Mouse (Mus musculus) CD4-positive naive resting alpha-beta T cell, adult 76 days (primary cell): Measurements from ENCODE around the gene Mrpl52. TPM values are rescaled to one million over a fixed set of nuclear protein-coding genes. Genes with fewer than 3 reads are reported as not detected.

Experiments
- total RNA-seq: library from RNA; stranded (reverse); gene quantifications from one replicate; pipeline ENCODE4 v1.2.4, GENCODE M21; 2023

Mrpl52 gene
- total RNA-seq, result 76.1 TPM

DNA sequence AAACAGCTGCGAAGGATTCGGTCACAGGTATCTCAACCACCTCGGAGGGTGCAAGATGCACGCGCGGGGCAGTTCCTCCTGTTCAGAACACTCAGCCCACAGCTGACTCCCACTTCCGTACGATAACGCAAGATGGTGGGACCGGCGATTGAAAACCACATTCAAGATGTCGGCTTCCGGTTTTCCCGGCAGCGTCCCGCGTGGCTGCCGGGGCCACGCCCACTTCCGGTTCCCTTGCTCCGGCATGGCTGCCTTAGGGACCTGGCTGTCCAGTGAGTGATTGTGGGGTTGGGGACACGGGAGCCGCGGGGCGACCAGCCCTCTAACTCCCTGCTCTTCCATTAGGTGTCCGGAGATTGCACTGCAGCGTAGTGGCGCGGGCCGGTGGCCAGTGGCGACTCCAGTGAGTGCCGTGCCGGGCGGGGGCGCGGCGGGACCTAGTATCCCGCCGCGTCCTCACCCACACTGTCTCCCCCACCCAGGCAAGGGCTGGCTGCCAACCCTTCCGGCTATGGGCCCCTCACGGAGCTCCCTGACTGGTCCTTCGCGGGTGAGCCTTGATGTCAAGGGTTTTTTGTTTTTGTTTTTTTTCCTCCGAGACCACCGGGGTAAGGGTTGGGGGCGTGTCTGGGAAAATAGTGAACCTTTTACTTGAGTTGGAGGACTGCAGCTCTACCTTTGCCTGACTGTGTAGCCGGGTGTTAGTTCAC is at the start of gene Mrpl52:
Gene Mrpl52 (plus strand): TSS at position 221 of the 710 bp plus-strand sequence.

DNA sequence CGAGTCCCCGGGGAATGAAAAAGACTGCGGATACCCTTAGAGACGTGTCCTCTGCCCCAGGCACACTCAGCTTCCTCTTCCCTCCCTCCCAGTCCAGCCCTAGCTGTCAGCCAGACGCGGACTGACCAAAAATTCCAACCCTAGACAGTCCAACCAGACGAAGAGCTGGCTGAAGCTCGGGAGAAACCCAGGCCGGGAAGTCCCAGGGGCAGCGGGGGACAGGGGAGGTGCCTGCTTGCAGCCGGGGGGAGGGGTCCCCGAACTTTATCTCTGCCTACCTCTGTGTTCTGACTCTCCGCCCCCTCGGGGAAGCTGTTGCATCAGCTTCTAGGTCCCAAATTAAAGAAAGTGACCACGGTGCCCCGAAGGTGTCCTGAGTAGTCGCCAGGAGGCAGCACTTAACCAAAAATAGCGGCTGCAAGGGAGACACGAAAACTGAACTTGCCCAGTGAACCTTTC is 9.1 kb upstream of the Mrpl52 start, which contains the start of gene Slc7a7:
Gene Slc7a7 (minus strand): TSS at position 158 of the 459 bp plus-strand sequence.

DNA sequence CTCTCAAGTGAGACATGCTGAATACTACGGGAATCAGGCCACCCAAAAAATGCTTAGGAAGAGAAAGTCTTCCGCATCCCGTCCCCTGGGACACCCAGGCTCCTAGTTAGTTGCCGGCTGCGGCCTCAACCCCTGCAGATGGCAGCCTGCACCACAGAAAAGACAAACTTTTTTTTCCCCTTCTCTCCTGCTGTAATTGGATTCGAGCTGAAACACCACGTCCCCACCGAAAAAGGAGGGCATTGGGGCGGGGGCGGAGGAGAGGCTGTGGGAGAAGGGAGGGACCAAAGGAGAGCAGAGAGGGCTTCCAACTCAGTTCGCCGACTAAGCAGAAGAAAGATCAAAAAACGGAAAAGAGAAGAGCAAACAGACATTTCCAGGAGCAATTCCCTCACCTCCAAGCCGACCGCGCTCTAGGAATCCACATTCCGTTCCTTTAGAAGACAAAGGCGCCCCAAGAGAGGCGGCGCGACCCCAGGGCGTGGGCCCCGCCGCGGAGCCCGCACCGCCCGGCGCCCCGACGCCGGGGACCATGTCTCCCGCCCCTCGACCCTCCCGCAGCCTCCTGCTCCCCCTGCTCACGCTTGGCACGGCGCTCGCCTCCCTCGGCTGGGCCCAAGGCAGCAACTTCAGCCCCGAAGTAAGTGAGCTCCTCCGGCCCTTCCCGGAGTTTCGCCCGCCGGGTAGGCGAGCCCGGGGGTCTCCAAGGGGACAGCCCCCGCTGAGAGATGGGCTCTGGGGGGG is 4.8 kb downstream of the Mrpl52 start, which contains the start of gene Mmp14:
Gene Mmp14 (plus strand): TSS at position 279 of the 744 bp plus-strand sequence.

DNA sequence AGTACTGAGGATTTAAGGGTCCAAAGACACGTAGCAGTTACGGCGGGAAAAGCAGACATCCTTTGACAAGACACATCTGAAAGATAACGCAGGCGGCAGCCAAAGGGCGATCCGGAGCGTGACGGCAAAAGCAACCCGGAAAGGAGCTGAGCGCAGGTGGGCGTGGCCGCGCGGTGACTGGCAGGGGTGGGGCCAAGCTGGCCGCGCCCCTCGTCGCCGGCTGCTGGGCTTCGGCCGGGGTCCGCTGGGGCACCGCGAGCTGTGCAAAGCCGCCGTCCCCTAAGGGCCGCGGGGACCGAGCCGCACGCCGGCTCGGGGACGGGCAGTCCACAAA is 37.2 kb downstream of the Mrpl52 start, which contains the start of gene Lrp10:
Gene Lrp10 (plus strand): TSS at position 179 of the 334 bp plus-strand sequence.

DNA sequence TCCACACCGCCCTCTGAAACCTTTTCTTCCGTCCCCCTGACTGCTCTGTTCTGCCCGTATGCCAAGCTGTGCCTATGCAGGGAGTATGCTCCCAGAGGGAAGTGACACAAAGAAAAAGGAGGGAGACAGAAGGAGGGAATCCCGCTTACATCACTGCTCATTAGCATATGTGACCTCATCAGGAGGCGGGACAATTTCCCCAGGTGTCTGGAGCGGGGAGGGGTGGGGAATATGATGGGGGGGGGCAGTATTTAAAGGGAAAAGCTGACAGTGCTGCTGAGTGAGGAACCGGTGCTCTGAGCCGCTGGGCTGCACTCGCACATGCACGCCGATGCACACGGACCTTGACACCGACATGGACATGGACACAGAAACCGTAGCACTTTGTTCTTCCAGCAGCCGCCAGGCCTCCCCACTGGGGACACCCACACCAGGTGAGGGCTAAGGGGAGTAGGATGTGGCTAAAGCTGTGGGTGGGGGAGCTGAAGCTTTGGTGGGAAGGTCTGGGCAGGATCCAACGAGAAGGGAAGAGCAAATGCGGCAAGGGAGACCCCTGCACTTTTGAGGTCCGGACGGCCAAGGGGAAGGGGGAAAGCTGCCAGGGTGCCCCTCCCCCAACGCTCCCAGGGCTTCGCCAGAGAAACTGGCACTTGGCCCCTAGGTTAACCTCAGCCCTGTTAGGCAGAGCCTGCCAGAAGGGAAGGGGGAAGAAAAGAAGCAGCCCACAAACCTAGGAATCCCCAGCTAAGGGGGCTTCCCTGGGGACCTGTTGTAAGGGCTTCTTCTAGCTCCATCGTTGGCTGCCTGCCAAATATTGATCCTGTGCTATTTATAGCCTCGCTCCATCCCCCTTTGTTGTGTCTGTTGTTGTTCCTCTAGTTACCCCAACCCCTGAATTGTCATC is 49.5 kb downstream of the Mrpl52 start, which contains the start of gene Rem2:
Gene Rem2 (plus strand): TSS at position 160 of the 904 bp plus-strand sequence.

Other genes with a start within 250 kb of the Mrpl52 start
- gene Dad1, start 172.8 kb upstream of the Mrpl52 start, total RNA-seq, result 145 TPM
- gene Abhd4, start 172.7 kb upstream of the Mrpl52 start, total RNA-seq, result 5.3 TPM
- gene Olfr49, start 142.0 kb upstream of the Mrpl52 start, total RNA-seq, result not detected
- gene Oxa1l, start 66.1 kb upstream of the Mrpl52 start, total RNA-seq, result 69.1 TPM
- gene Slc7a7, start 9.1 kb upstream of the Mrpl52 start, total RNA-seq, result 3.4 TPM
- 1.2 TPM for gene Mmp14, start 4.7 kb downstream of the Mrpl52 start, total RNA-seq
- 138 TPM for gene Lrp10, start 37.2 kb downstream of the Mrpl52 start, total RNA-seq
- gene Rem2, start 49.2 kb downstream of the Mrpl52 start, total RNA-seq, result 0.41 TPM
- 29.1 TPM for gene Prmt5, start 90.6 kb downstream of the Mrpl52 start, total RNA-seq
- 18.8 TPM for gene Haus4, start 127.7 kb downstream of the Mrpl52 start, total RNA-seq
- not detected for gene Ajuba, start 150.6 kb downstream of the Mrpl52 start, total RNA-seq
- 3.2 TPM for gene 4931414P19Rik, start 179.1 kb downstream of the Mrpl52 start, total RNA-seq
- 42.9 TPM for gene Psmb5, start 191.1 kb downstream of the Mrpl52 start, total RNA-seq
- not detected for gene Psmb11, start 194.5 kb downstream of the Mrpl52 start, total RNA-seq
- not detected for gene Gm17606, start 214.0 kb downstream of the Mrpl52 start, total RNA-seq
- gene Cdh24, start 214.5 kb downstream of the Mrpl52 start, total RNA-seq, result 13.5 TPM